Mouse (Mus musculus): ENCODE measurements around the gene Tbc1d22a.

Tbc1d22a gene

GRCm38 (mm10) chr15:86334276-86334675 is 120.0 kb downstream of the Tbc1d22a start:
- no peak for DNase-seq (ENCODE audit: low read depth, low spot score)

DNA sequence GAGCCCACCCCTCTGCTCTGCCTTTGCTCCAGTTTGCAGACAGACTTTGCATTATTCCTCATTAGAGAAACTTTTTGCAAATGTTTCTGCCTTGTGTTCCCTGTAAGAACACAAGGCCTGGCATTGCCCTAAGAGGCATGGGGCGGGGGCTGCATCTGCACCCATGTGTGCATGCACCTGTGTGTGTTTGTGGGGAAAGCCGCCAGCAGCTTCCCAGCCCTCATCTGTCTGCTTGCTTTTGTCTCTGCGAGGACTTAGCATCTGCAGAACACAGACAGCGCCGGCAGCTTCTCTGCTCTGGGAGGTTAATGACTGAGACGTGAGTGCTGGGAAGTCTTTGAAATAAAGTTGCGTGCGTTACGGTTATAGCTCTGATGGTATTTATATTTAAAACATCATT is 120.5 kb downstream of the Tbc1d22a start:
- no peak for DNase-seq (ENCODE audit: low read depth, low spot score)

DNA sequence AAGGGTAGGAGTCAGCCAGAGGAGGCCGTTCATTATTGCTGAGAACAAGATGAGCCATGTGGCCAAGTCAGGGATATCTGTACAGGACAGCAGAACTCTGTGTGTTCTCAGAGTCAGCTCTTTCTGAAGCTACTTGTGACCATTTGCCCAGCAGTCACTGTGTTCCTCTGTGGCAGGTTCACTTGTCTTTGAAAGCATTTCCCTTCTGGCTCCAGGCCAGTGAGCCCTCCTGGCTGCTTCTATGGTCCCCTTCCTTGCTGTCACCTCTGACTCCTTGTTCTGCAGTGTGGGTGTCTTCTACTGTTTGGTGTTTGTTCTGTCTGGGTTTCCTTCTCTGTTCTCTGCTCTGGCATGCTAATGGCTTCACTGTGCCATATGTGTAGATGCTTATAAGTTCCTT is 121.5 kb downstream of the Tbc1d22a start:
- no peak for DNase-seq (ENCODE audit: low read depth, low spot score)

- peak; percentile 36 for DNase-seq (ENCODE audit: low read depth, low spot score)
Observed at GRCm38 (mm10) chr15:86337726-86338125, 123.5 kb downstream of the Tbc1d22a start.

GRCm38 (mm10) chr15:86339736-86340135 is 125.5 kb downstream of the Tbc1d22a start:
- DNase-seq (ENCODE audit: low read depth, low spot score): no peak

DNA sequence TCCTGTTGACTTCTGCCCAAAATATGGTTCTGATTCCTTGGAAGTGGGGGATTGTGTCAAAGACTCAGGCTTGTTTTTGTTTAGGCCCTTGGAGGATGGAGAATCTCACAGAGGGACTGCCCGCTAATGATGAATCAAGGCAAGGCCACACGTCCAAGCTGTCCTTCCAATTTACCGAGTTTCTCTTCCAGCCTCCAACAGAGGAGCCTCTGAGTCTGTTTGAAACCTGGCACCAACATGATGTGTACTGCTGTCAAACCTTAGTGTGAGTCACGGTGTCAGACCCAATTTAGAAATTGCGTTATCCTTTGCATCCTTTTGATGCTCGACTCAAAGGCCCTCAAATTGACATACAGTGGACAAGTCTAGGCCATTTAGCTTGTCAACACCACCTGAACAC is 126.5 kb downstream of the Tbc1d22a start:
- DNase-seq (ENCODE audit: low read depth, low spot score): no peak

DNA sequence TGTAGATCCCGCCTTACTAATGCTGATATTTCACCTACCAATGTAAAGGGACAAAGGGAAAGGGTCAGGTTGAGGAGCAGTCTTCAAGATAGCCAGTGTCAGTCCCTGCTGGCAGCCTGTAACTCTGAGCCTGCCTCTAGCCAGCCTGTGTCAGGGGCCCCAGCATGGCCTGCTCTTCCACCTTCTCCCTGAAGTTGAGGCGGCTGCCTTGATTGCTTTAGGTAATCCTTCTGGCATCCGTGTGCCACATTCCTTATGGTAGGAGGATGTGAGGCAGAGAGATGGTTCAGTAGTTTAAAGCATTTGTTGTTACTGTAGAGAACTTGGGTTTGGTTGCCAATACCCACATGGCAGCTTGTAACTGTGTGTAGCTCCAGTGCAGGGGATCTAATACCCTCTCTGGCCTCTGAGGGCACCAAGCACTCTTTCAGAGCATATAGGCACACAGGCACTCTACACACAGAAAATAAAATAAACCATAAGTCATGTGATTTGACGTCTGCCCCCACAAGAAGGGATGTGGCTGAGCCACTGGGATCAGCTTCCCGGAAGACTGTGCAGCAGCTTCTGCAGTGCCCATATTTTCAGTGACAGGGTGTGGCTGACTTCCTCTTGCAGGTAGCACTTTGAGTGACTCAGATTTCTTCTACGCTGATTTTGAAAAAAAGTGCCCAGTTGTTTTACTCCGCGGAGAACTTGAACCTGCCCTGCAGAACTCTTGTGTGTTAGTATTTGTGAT is 128.5 kb downstream of the Tbc1d22a start:
- peak; percentile 77 for DNase-seq (ENCODE audit: low read depth, low spot score)

DNA sequence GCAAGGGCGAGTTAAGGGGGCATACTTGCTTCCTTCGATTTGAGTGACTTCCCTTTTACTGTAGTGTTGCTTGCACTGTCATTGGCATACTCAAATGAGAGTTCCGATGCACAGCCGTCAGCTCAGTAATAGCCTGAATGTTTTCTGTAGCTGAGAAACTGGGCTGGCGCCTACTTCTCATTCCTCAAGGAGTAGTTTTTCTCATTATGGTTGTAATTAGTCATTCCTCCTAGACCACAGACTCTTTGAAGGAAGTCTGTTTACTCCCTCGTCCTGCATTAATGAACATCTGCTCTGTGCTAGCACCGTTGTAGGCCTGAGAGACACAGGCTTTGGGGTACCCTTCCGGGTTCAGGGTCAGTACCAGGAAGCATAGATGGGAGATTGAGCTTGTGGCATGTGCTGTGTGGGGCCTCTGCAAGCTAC is 130.7 kb downstream of the Tbc1d22a start:
- peak; percentile 44 for DNase-seq (ENCODE audit: low read depth, low spot score)

- peak; percentile 73 for DNase-seq (ENCODE audit: low read depth, low spot score)
Observed at GRCm38 (mm10) chr15:86345907-86346306, 131.6 kb downstream of the Tbc1d22a start.

- DNase-seq (ENCODE audit: low read depth, low spot score): no peak
Observed at GRCm38 (mm10) chr15:86346606-86347005, 132.3 kb downstream of the Tbc1d22a start.

DNA sequence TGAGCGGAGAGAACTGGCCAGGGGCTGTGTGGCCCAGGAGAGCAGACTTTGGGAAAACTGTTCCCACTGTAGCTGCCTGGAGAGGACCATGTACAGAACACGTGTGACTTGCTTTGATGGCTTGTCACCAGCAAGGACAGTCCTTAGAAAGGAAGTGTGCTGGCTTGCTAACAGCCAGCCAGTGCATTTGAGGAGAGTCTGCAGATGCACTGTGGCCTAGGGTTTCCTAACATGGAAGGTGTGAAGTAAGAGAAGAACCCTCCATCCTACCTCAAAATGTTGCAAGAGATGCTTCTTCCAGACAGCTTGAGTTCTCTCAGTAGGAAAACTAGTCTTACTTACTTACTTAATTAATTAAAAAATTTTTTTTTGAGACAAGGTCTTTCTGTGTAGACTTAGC is 140.7 kb downstream of the Tbc1d22a start:
- no peak for DNase-seq (ENCODE audit: low read depth, low spot score)

GRCm38 (mm10) chr15:86355857-86356256 is 141.6 kb downstream of the Tbc1d22a start:
- no peak for DNase-seq (ENCODE audit: low read depth, low spot score)

DNA sequence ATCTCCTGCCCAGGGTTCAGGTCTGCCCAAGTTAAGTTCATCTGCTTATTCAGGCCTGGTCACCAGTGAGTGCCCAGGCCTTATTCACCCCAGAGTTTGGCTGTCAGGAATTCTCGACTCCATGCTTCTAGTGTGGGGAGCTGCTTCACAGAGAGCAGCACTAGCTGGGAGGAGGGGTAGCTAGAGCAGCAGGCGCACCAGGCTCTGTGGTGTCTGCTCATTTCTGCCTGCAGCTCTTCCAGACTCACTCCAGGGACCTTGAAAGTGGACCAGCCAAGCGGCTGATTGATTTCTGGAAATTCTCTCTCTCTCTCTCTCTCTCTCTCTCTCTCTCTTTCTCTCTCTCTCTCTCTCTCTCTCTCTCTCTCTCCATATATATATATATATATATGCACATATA is 146.1 kb downstream of the Tbc1d22a start:
- no peak for DNase-seq (ENCODE audit: low read depth, low spot score)

DNA sequence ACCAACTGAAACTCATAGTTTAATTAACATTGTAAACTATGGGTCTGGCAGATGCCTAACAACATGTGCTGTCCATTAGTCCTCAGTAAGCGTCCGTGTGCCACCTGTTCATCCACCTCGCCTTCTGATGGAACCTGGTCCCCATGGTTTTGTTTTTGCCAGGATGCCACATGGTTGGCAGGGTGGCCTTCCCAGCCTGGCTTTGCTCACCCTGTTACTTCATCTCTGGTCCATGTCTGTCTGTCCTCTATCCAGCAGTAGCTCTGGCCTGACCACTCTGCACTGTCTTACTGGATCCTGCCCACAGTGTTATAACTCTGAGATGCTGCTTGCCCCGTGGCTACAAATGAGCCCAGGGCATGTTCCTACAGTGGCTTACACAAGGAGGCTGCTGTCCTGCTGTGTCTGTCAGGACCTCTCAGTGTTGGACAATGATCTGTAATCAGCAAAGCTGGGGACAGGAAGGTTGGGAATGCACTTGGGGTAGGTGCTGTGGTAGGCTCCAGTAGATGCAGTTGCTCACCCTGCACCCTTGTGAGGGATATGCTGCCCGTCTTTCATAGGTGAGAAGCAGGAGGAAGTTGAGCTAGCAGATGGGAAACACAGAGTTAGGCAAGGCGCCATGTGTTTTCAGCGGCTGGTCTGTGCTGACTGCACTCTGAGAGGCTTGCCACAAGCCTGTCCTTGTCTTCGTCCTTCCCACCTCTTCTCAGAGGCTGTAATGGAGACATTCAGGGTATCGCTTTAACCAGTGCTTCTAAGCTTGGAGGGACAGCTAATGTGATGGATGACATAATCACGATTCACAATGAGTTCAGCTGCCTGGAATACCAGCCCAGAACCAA is 148.3 kb downstream of the Tbc1d22a start:
- DNase-seq (ENCODE audit: low read depth, low spot score): no peak

- no peak for DNase-seq (ENCODE audit: low read depth, low spot score)
Observed at GRCm38 (mm10) chr15:86363841-86364295, 149.6 kb downstream of the Tbc1d22a start.

- DNase-seq (ENCODE audit: low read depth, low spot score): peak; percentile 24
Observed at GRCm38 (mm10) chr15:86364948-86365658, 150.8 kb downstream of the Tbc1d22a start.

- DNase-seq (ENCODE audit: low read depth, low spot score): no peak
Observed at GRCm38 (mm10) chr15:86366726-86367125, 152.5 kb downstream of the Tbc1d22a start.

- DNase-seq (ENCODE audit: low read depth, low spot score): no peak
Observed at GRCm38 (mm10) chr15:86367247-86367646, 153.0 kb downstream of the Tbc1d22a start.

DNA sequence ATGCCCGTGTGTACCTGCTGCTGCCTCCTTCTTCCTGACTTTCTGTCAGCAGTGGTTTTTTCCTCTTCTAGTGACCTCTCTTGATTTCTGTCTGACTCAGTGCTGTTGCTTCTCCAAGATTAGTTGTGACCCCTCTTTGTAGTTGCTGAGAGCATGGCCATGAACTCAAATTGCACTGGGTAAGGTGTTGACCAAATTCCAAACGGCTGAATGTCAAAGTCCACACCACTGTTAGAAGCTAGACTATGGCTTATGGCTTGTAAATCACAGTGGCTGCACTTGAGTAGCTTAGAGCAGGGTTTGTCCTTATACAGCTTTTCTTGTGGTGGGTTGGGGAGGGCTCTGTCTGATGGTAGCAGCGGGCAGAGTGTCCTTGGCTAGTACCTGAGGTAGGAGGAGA is 156.6 kb downstream of the Tbc1d22a start:
- DNase-seq (ENCODE audit: low read depth, low spot score): no peak

DNA sequence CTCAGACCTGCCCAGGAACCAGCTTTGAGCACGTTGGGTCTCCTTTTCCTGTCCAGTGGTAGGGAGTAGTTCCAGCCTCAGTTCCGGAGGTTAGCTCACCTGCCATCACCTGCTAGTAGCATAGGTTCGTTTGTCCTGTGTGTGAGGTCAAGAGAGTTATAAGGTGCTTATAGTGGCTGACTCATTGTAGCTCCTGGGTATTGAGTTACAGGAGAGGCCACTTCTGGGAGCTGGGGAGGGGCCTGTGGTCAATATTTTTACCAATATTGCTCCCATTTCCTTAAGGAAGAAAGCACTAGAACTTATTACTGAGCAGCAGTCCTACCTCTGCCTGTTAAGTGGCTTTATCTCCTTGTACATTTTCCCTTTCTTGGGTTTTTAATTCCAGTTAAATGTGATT is 161.0 kb downstream of the Tbc1d22a start:
- DNase-seq (ENCODE audit: low read depth, low spot score): no peak

- DNase-seq (ENCODE audit: low read depth, low spot score): no peak
Observed at GRCm38 (mm10) chr15:86375860-86376394, 161.7 kb downstream of the Tbc1d22a start.

- no peak for DNase-seq (ENCODE audit: low read depth, low spot score)
Observed at GRCm38 (mm10) chr15:86383278-86383677, 169.0 kb downstream of the Tbc1d22a start.
